Mouse (Mus musculus): Measurements from ENCODE around the gene Suclg1. TPM values are rescaled to one million over a fixed set of nuclear protein-coding genes. Genes with fewer than 3 reads are reported as not detected.
A peak's percentile ranks its signal among the peaks of the same experiment; 100 is the strongest.

The Suclg1 gene
- total and polyA plus RNA-seq, 2 experiments from 2014 or later: 41.9 to 125 TPM

DNA sequence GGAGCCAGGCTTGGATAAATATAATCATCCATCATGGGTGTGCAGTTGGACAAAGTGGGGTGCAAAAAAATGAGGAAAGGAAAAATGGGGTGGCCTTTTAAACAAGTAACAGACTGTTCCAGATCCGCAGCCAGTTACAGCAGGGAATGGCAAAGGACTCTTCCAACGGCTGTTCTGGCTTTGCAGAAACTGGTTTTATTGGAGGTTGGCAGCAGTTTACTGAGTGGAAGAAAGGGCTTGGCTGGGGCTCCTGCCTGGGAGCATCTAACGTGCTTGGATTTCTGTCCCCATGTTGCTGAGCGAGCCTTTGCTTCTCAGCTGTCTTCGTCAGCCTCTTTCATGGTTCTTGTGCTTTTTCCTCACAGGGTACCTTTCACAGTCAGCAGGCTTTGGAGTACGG is 11.9 kb downstream of the Suclg1 start:
- WGBS: 73% methylated on average over 6 of the region's 6 CpGs
- no peaks in the 10 kb centered on the region for H3K27me3 ChIP-seq (ENCODE audit: insufficient read depth, low read length)
- H3K27ac ChIP-seq (ENCODE audit: low read depth, low read length): no peak overlapping the region
- ATAC-seq (peak; percentile 65), DNase-seq (peak; percentile 29)
- H3K4me3 ChIP-seq (ENCODE audit: low read depth, low read length): no peak overlapping the region
- no peaks in the 10 kb centered on the region for H3K4me1 ChIP-seq (ENCODE audit: insufficient read depth)
- H3K4me2 ChIP-seq (ENCODE audit: low read depth): no peak overlapping the region
- no peaks in the 10 kb centered on the region for H3K9me3 ChIP-seq (ENCODE audit: low read length)
- no peak overlapping the region for H3K9ac ChIP-seq
- TF ChIP-seq CTCF (IDR thresholded peaks at IDR 0.05; ENCODE audit: low read depth): no peak
- peaks cover 60% of the 10 kb centered on the region for H3K36me3 ChIP-seq (ENCODE audit: insufficient read depth)

DNA sequence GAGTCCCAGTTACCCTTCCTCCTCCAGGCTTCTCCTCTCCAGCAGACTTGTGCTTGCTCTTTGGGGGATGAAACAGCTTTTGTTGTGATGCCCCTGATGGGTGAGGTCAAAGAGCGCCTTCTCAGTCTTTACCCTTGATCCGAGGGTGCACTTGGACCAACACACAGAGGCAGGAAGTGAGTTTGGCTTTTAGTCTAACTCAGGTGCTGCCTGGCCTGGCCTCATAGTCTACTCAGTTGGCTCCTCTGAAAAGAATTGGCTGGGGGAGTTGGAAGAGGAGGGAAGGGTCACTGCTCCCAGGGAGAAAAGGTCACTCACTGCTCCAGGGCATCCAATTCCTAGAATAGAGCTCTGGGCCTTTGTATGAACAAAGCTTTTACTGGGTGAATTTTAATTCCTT is 16.6 kb downstream of the Suclg1 start:
- no peak overlapping the region for H3K27ac ChIP-seq (ENCODE audit: low read depth, low read length)
- peaks cover 69% of the 10 kb centered on the region for H3K36me3 ChIP-seq (ENCODE audit: insufficient read depth)
- DNase-seq: no peak
- no peak for TF ChIP-seq CTCF (IDR thresholded peaks at IDR 0.05; ENCODE audit: low read depth)
- H3K9ac ChIP-seq: no peak overlapping the region
- no peak overlapping the region for H3K4me2 ChIP-seq (ENCODE audit: low read depth)
- WGBS: 31% methylated on average over 2 of the region's 2 CpGs
- H3K27me3 ChIP-seq (ENCODE audit: insufficient read depth, low read length): no peaks in the 10 kb centered on the region
- no peak for ATAC-seq
- H3K4me3 ChIP-seq (ENCODE audit: low read depth, low read length): no peak overlapping the region
- H3K4me1 ChIP-seq (ENCODE audit: insufficient read depth): no peaks in the 10 kb centered on the region
- no peaks in the 10 kb centered on the region for H3K9me3 ChIP-seq (ENCODE audit: low read length)

DNA sequence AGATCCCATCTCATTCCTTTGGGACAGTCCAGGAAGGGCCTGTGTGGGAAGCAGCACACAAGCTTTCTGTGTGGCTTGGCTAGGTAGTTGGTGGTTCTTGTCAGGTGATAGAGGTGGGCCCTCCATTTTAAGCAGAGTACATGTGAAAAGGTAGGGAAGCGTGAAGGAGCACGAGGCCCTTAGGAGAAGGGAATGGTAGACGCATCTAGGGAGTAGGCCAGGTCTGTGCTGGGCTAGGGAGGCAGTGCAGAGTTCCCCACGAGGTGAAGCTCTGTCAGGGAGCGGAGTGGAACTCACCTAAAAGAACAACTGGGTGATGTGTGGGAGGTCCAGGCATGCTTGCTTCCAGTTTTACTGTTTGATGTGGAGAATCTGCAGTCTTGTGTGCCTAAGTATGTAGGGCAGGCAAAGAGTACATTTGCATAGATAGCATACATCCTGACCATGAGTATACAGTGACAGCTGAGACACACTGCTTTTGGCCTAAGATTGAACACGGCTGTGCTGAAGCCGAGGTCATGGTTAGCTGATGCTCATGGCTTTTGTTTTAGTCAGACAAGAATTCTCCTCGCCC is 19.6 kb downstream of the Suclg1 start:
- ATAC-seq (no peak), DNase-seq (no peak)
- 96% methylated on average over 8 of the region's 8 CpGs for WGBS
- Histone ChIP-seq H3K27me3 (ENCODE audit: insufficient read depth, low read length) (no peaks in the 10 kb centered on the region), H3K36me3 (ENCODE audit: insufficient read depth) (peaks cover 79% of the 10 kb centered on the region), H3K9me3 (ENCODE audit: low read length) (no peaks in the 10 kb centered on the region), H3K4me3 (ENCODE audit: low read depth, low read length) (no peak overlapping the region), H3K27ac (ENCODE audit: low read depth, low read length) (no peak overlapping the region), H3K9ac (no peak overlapping the region), H3K4me2 (ENCODE audit: low read depth) (no peak overlapping the region), H3K4me1 (ENCODE audit: insufficient read depth) (no peaks in the 10 kb centered on the region)
- TF ChIP-seq CTCF (IDR thresholded peaks at IDR 0.05; ENCODE audit: low read depth): no peak

DNA sequence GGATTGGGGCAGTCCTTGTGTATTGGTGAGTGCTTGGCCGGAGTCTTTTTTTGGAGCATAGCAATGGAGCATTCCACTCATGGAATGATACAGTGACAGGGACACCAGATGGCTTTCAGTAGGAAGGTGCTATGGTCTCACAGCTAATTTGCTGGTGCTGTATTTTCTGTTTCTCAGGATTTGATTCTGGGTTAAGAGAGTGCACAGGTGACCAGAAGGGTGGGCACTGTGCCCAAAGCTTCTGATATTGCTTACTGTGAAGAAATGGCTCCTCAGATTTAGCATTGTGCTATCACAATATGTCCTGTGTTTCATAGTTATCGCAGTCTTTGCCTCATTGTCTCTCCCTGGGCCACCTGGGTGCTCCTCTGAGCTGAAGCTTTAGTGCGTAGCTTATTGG is 21.2 kb downstream of the Suclg1 start:
- ATAC-seq: no peak
- no peak overlapping the region for H3K27ac ChIP-seq (ENCODE audit: low read depth, low read length)
- H3K9ac ChIP-seq: no peak overlapping the region
- H3K36me3 ChIP-seq (ENCODE audit: insufficient read depth): peaks cover 74% of the 10 kb centered on the region
- no peak for TF ChIP-seq CTCF (IDR thresholded peaks at IDR 0.05; ENCODE audit: low read depth)
- H3K4me1 ChIP-seq (ENCODE audit: insufficient read depth): no peaks in the 10 kb centered on the region
- no peak for DNase-seq
- H3K27me3 ChIP-seq (ENCODE audit: insufficient read depth, low read length): no peaks in the 10 kb centered on the region
- no peaks in the 10 kb centered on the region for H3K9me3 ChIP-seq (ENCODE audit: low read length)
- no peak overlapping the region for H3K4me3 ChIP-seq (ENCODE audit: low read depth, low read length)
- WGBS: 98% methylated on average over 3 of the region's 3 CpGs
- no peak overlapping the region for H3K4me2 ChIP-seq (ENCODE audit: low read depth)

DNA sequence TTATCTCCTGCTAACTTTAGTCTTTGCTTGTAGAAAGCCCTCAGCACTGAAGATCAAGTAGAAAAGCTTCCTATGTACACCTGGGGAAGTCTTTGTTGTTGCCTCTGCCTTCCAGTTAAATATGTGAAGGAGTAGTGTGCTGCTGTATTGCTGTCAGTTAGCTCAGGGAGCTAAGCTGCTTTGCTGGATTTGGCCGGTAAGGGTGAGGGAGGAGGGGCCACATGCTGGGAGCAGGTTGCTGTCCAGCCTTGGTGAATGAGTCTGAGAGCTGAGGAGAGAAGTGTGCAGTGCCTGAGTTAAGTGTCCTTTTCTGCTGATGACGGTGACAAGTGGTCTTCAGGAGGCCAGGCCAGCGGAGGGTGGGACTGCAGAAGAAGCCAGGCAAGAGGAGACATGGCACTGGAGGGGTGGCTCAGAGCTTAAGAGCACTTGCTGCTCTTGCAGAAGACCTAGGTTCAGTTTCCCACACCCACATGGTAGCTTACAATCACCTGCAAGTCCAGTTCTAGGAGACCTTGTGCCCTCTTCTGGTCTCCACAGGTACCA is 23.4 kb downstream of the Suclg1 start:
- H3K27ac ChIP-seq (ENCODE audit: low read depth, low read length): no peak overlapping the region
- H3K4me3 ChIP-seq (ENCODE audit: low read depth, low read length): no peak overlapping the region
- WGBS: 77% methylated on average over 3 of the region's 3 CpGs
- peaks cover 80% of the 10 kb centered on the region for H3K36me3 ChIP-seq (ENCODE audit: insufficient read depth)
- H3K9me3 ChIP-seq (ENCODE audit: low read length): no peaks in the 10 kb centered on the region
- no peaks in the 10 kb centered on the region for H3K4me1 ChIP-seq (ENCODE audit: insufficient read depth)
- H3K4me2 ChIP-seq (ENCODE audit: low read depth): no peak overlapping the region
- ATAC-seq (no peak), DNase-seq (no peak)
- no peak for TF ChIP-seq CTCF (IDR thresholded peaks at IDR 0.05; ENCODE audit: low read depth)
- no peaks in the 10 kb centered on the region for H3K27me3 ChIP-seq (ENCODE audit: insufficient read depth, low read length)
- H3K9ac ChIP-seq: no peak overlapping the region

DNA sequence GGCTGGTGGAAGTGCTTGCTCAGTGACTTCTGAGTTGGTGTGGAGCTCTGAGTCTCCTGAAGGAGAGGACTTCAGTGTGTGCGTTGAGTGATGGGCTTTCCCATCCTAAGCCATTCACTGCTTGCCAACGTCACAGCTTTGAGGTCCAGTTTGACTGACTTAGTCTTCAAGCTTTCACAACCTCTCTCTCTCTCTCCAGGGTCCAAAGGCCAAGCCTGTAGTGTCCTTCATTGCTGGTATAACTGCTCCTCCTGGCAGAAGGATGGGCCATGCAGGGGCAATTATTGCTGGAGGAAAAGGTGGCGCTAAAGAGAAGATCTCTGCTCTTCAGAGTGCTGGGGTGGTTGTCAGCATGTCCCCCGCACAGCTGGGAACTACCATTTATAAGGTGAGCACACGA is 26.8 kb downstream of the Suclg1 start:
- no peak overlapping the region for H3K4me2 ChIP-seq (ENCODE audit: low read depth)
- no peaks in the 10 kb centered on the region for H3K4me1 ChIP-seq (ENCODE audit: insufficient read depth)
- no peak overlapping the region for H3K4me3 ChIP-seq (ENCODE audit: low read depth, low read length)
- ATAC-seq (no peak), DNase-seq (no peak)
- no peak for TF ChIP-seq CTCF (IDR thresholded peaks at IDR 0.05; ENCODE audit: low read depth)
- H3K9me3 ChIP-seq (ENCODE audit: low read length): no peaks in the 10 kb centered on the region
- WGBS: 87% methylated on average over 5 of the region's 5 CpGs
- H3K27me3 ChIP-seq (ENCODE audit: insufficient read depth, low read length): no peaks in the 10 kb centered on the region
- no peak overlapping the region for H3K27ac ChIP-seq (ENCODE audit: low read depth, low read length)
- peaks cover 66% of the 10 kb centered on the region for H3K36me3 ChIP-seq (ENCODE audit: insufficient read depth)
- no peak overlapping the region for H3K9ac ChIP-seq

DNA sequence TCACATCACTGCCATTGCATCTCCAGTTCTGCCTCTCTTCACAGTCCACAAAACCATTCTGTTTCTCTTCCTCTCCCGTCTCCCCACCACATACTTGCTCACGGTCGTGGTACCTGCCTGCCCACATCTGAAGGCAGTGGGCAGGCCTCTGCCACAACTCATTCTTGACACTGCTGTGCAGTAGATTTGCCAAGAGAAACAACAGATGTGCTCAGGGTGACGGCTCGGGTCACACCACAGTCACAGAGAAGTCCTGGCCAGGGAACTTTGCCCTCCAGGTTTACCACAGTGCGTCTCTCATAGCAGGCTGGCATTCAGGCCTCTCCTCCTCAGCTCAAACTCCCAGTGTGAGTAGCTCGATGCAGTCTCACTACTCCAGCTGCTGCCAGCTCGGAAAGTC is 31.5 kb downstream of the Suclg1 start:
- peaks cover 28% of the 10 kb centered on the region for H3K36me3 ChIP-seq (ENCODE audit: insufficient read depth)
- no peaks in the 10 kb centered on the region for H3K9me3 ChIP-seq (ENCODE audit: low read length)
- 87% methylated on average over 8 of the region's 8 CpGs for WGBS
- no peak for TF ChIP-seq CTCF (IDR thresholded peaks at IDR 0.05; ENCODE audit: low read depth)
- H3K4me1 ChIP-seq (ENCODE audit: insufficient read depth): no peaks in the 10 kb centered on the region
- no peak overlapping the region for H3K4me3 ChIP-seq (ENCODE audit: low read depth, low read length)
- H3K9ac ChIP-seq: no peak overlapping the region
- DNase-seq (no peak), ATAC-seq (no peak)
- no peak overlapping the region for H3K27ac ChIP-seq (ENCODE audit: low read depth, low read length)
- H3K27me3 ChIP-seq (ENCODE audit: insufficient read depth, low read length): no peaks in the 10 kb centered on the region
- H3K4me2 ChIP-seq (ENCODE audit: low read depth): no peak overlapping the region

All from forebrain, postnatal 0 days (tissue).